Mouse (Mus musculus): ENCODE results near the gene Hspb2. TPM values are rescaled to one million over a fixed set of nuclear protein-coding genes. Genes with fewer than 3 reads are reported as not detected.

The Hspb2 gene
- polyA plus RNA-seq, 1 experiment, result 16.7 TPM

- Histone ChIP-seq H3K4me3 (ENCODE audit: control insufficient read depth, insufficient read depth, low read length) (no peak overlapping the region), H3K4me1 (replicated peaks; ENCODE audit: control insufficient read depth, insufficient read depth, low read length) (no peaks in the 10 kb centered on the region), H3K36me3 (ENCODE audit: control insufficient read depth, insufficient read depth, low read length) (no peaks in the 10 kb centered on the region; the same call in 1 of the 2 replicates), H3K27ac (ENCODE audit: control insufficient read depth, insufficient read depth, low read length) (no peak overlapping the region), H3K27me3 (ENCODE audit: control insufficient read depth, insufficient read depth, low read length) (no peaks in the 10 kb centered on the region)
- TF ChIP-seq CTCF (IDR thresholded peaks at IDR 0.05; ENCODE audit: borderline replicate concordance, control insufficient read depth, extremely low read depth, insufficient read depth, low read length, poor library complexity) (peak; percentile 26; the same call in 1 of the 2 replicates), POLR2A (IDR thresholded peaks at IDR 0.05; ENCODE audit: control insufficient read depth, extremely low read depth, insufficient read depth, low read length, poor library complexity) (no peak)
- peak; percentile 68 for DNase-seq
- WGBS, result 65% methylated on average over 2 of the region's 2 CpGs
These were observed 30.0 kb upstream of the Hspb2 start for GRCm38 (mm10) chr9:50782155-50782554.

- no peak overlapping the region for H3K4me3 ChIP-seq (ENCODE audit: control insufficient read depth, insufficient read depth, low read length)
- no peak overlapping the region for H3K27ac ChIP-seq (ENCODE audit: control insufficient read depth, insufficient read depth, low read length)
- 0 out of 2 replicates have a peak, but pooled peaks cover 2% of the 10 kb centered on the region for H3K4me1 ChIP-seq (replicated peaks; ENCODE audit: control insufficient read depth, insufficient read depth, low read length)
- no peak for DNase-seq
- no peaks in the 10 kb centered on the region for H3K27me3 ChIP-seq (ENCODE audit: control insufficient read depth, insufficient read depth, low read length)
- TF ChIP-seq POLR2A (IDR thresholded peaks at IDR 0.05; ENCODE audit: control insufficient read depth, extremely low read depth, insufficient read depth, low read length, poor library complexity) (no peak), CTCF (IDR thresholded peaks at IDR 0.05; ENCODE audit: borderline replicate concordance, control insufficient read depth, extremely low read depth, insufficient read depth, low read length, poor library complexity) (no peak)
- 75% methylated on average over 11 of the region's 11 CpGs for WGBS
- H3K36me3 ChIP-seq (ENCODE audit: control insufficient read depth, insufficient read depth, low read length), result no peaks in the 10 kb centered on the region; the same call in 1 of the 2 replicates
These were observed 24.1 kb upstream of the Hspb2 start for GRCm38 (mm10) chr9:50776162-50776760.

- under 1% methylated on average over 30 of the region's 30 CpGs for WGBS
- TF ChIP-seq CTCF (IDR thresholded peaks at IDR 0.05; ENCODE audit: borderline replicate concordance, control insufficient read depth, extremely low read depth, insufficient read depth, low read length, poor library complexity) (no peak), POLR2A (IDR thresholded peaks at IDR 0.05; ENCODE audit: control insufficient read depth, extremely low read depth, insufficient read depth, low read length, poor library complexity) (no peak)
- Histone ChIP-seq H3K36me3 (ENCODE audit: control insufficient read depth, insufficient read depth, low read length) (no peaks in the 10 kb centered on the region; the same call in 1 of the 2 replicates), H3K27me3 (ENCODE audit: control insufficient read depth, insufficient read depth, low read length) (no peaks in the 10 kb centered on the region), H3K27ac (ENCODE audit: control insufficient read depth, insufficient read depth, low read length) (no peak overlapping the region), H3K4me3 (ENCODE audit: control insufficient read depth, insufficient read depth, low read length) (peak overlapping the region; percentile 91), H3K4me1 (replicated peaks; ENCODE audit: control insufficient read depth, insufficient read depth, low read length) (0 out of 2 replicates have a peak, but pooled peaks cover 2% of the 10 kb centered on the region)
- no peak for DNase-seq
These were observed 23.5 kb upstream of the Hspb2 start for GRCm38 (mm10) chr9:50775662-50776126.

- peak within 1 kb of the TSS; percentile 91 for H3K4me3 ChIP-seq (ENCODE audit: control insufficient read depth, insufficient read depth, low read length)
- TF ChIP-seq CTCF (IDR thresholded peaks at IDR 0.05; ENCODE audit: borderline replicate concordance, control insufficient read depth, extremely low read depth, insufficient read depth, low read length, poor library complexity) (no peak), POLR2A (IDR thresholded peaks at IDR 0.05; ENCODE audit: control insufficient read depth, extremely low read depth, insufficient read depth, low read length, poor library complexity) (peak; percentile 35; the same call in 1 of the 2 replicates)
- H3K27me3 ChIP-seq (ENCODE audit: control insufficient read depth, insufficient read depth, low read length), result no peaks in the 10 kb centered on the region
- H3K36me3 ChIP-seq (ENCODE audit: control insufficient read depth, insufficient read depth, low read length), result no peaks in the 10 kb centered on the region
- H3K27ac ChIP-seq (ENCODE audit: control insufficient read depth, insufficient read depth, low read length), result peak within 1 kb of the TSS; percentile 0; the same call in 1 of the 2 replicates
- 0 out of 2 replicates have a peak, but pooled peaks cover 2% of the 10 kb centered on the region for H3K4me1 ChIP-seq (replicated peaks; ENCODE audit: control insufficient read depth, insufficient read depth, low read length)
- peak; percentile 90 for DNase-seq
- WGBS, result under 1% methylated on average over 51 of the region's 51 CpGs
These were observed 22.9 kb upstream of the Hspb2 start, which contains the start of the genes Alg9 and 1110032A03Rik for GRCm38 (mm10) chr9:50774991-50775612. Gene Alg9 (plus strand): TSS chr9:50775019. Gene 1110032A03Rik (minus strand): TSS chr9:50775520.

GRCm38 (mm10) chr9:50774026-50774462, 21.9 kb upstream of the Hspb2 start:
- Histone ChIP-seq H3K36me3 (ENCODE audit: control insufficient read depth, insufficient read depth, low read length) (no peaks in the 10 kb centered on the region), H3K4me1 (replicated peaks; ENCODE audit: control insufficient read depth, insufficient read depth, low read length) (0 out of 2 replicates have a peak, but pooled peaks cover 2% of the 10 kb centered on the region), H3K4me3 (ENCODE audit: control insufficient read depth, insufficient read depth, low read length) (no peak overlapping the region), H3K27me3 (ENCODE audit: control insufficient read depth, insufficient read depth, low read length) (no peaks in the 10 kb centered on the region), H3K27ac (ENCODE audit: control insufficient read depth, insufficient read depth, low read length) (no peak overlapping the region)
- no peak for DNase-seq
- TF ChIP-seq POLR2A (IDR thresholded peaks at IDR 0.05; ENCODE audit: control insufficient read depth, extremely low read depth, insufficient read depth, low read length, poor library complexity) (no peak), CTCF (IDR thresholded peaks at IDR 0.05; ENCODE audit: borderline replicate concordance, control insufficient read depth, extremely low read depth, insufficient read depth, low read length, poor library complexity) (no peak)
- WGBS, result 30% methylated on average over 4 of the region's 4 CpGs

- 93% methylated on average over 2 of the region's 2 CpGs for WGBS
- TF ChIP-seq CTCF (IDR thresholded peaks at IDR 0.05; ENCODE audit: borderline replicate concordance, control insufficient read depth, extremely low read depth, insufficient read depth, low read length, poor library complexity) (no peak), POLR2A (IDR thresholded peaks at IDR 0.05; ENCODE audit: control insufficient read depth, extremely low read depth, insufficient read depth, low read length, poor library complexity) (no peak)
- no peak for DNase-seq
- Histone ChIP-seq H3K27ac (ENCODE audit: control insufficient read depth, insufficient read depth, low read length) (no peak overlapping the region), H3K36me3 (ENCODE audit: control insufficient read depth, insufficient read depth, low read length) (no peaks in the 10 kb centered on the region), H3K27me3 (ENCODE audit: control insufficient read depth, insufficient read depth, low read length) (no peaks in the 10 kb centered on the region), H3K4me1 (replicated peaks; ENCODE audit: control insufficient read depth, insufficient read depth, low read length) (peaks cover 6% of the 10 kb centered on the region), H3K4me3 (ENCODE audit: control insufficient read depth, insufficient read depth, low read length) (no peak overlapping the region)
These were observed 17.9 kb upstream of the Hspb2 start for GRCm38 (mm10) chr9:50770011-50770410.
